Mouse (Mus musculus): ENCODE results near the gene Ryr2. TPM values are rescaled to one million over a fixed set of nuclear protein-coding genes. Genes with fewer than 3 reads are reported as not detected.
"Not testable (repeated sequence)": the region's sequence is repeated elsewhere in the genome, so short reads cannot be mapped to it uniquely, and the experiment has no call there.

Ryr2 gene
- polyA plus RNA-seq, 1 experiment from 2014 or later = 0.32 TPM

DNA sequence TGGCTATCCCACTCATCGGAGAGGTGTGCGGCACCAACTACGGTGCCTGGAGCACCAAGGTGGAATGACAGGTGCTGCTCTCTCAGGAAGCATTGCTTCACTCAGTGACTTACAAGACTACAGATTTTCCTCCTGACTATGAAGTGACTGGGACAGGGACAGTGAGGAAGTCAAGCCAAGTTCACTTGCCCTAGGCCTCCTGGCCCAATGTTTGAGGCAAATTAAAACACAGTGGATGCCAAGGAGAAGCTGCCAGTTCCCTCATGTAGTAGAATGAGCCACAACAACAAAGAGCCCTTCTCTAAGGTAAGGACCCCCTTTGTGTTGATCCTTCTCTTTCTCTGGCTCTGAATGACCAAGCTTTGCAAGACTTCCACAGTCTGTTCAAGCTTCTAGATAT lies 121.7 kb downstream of the Ryr2 start:
- Histone ChIP-seq H3K9me3 (replicated peaks) (no peaks in the 10 kb centered on the region), H3K36me3 (replicated peaks) (no peaks in the 10 kb centered on the region), H3K27me3 (no peaks in the 10 kb centered on the region), H3K4me3 (replicated peaks) (no peak overlapping the region), H3K4me2 (no peak overlapping the region), H3K27ac (replicated peaks) (no peak overlapping the region), H3K9ac (no peak overlapping the region), H3K4me1 (replicated peaks) (no peaks in the 10 kb centered on the region)
- WGBS (ENCODE audit: insufficient replicate concordance) = 84% methylated on average over 3 of the region's 3 CpGs
- no peak for ATAC-seq (ENCODE audit: insufficient read depth)

DNA sequence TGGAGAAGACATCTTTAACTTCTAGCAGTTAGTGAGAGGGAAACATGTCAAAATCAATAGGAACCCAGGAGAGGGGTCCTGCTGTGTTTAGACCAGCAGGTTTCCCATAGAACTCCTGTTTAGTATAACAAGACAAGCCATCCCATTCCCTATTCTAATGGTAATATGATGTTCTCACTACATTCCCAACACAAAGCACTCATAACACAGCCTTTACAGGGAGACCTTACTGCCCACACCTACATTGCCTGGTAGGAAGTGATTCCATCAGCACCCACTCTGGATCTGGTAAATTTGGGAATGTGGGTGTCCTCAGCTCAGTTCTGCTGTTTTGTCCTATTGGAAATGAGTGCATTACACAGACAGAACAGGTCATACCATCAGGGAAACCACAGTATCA lies 127.7 kb downstream of the Ryr2 start:
- Histone ChIP-seq H3K9ac (no peak overlapping the region), H3K36me3 (replicated peaks) (no peaks in the 10 kb centered on the region), H3K4me3 (replicated peaks) (no peak overlapping the region), H3K27ac (replicated peaks) (no peak overlapping the region), H3K27me3 (no peaks in the 10 kb centered on the region), H3K4me1 (replicated peaks) (no peaks in the 10 kb centered on the region), H3K4me2 (no peak overlapping the region), H3K9me3 (replicated peaks) (no peaks in the 10 kb centered on the region)
- no peak for ATAC-seq (ENCODE audit: insufficient read depth)

DNA sequence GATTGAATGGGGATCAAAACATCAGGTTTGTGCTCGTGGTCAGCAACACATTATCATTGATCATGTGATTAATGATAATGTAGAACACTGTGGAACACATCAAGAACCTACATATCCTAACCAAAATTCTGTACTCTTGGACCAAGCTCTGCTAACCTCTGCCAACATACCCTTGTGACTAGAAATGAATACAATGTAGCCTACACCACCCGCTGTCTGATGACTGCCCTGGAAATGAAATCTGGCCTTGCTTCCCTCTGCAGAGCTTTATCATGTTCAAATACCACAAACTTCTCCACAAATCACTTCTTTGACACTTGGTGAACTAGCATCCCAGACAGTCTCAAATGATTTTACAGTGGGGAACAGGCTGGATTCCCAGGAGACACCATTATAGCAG lies 128.4 kb downstream of the Ryr2 start:
- no peaks in the 10 kb centered on the region for H3K27me3 ChIP-seq
- H3K27ac ChIP-seq (replicated peaks) = no peak overlapping the region
- 47% methylated on average over 2 of the region's 2 CpGs for WGBS (ENCODE audit: insufficient replicate concordance)
- no peaks in the 10 kb centered on the region for H3K9me3 ChIP-seq (replicated peaks)
- no peaks in the 10 kb centered on the region for H3K4me1 ChIP-seq (replicated peaks)
- H3K9ac ChIP-seq = no peak overlapping the region
- H3K4me2 ChIP-seq = no peak overlapping the region
- H3K4me3 ChIP-seq (replicated peaks) = no peak overlapping the region
- ATAC-seq (ENCODE audit: insufficient read depth) = no peak
- H3K36me3 ChIP-seq (replicated peaks) = no peaks in the 10 kb centered on the region

DNA sequence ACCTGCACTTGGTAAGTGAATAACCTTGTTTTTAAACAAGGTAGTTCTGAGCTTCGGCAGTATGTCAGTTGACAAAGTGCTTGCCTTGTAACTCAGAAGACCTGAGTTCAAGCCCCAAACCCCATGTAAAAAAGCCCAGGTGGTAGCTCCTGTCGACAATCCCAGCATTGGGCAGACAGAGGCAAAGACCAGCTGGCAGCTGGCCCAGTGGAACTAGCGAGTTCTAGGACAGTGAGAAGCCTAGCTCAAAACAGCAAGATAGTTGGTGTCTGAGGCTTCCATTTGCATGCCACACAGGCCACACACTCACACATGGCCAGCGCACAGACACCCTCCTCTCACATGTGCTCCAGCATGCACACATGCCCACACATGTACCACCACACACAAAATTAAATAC lies 129.1 kb downstream of the Ryr2 start:
- no peaks in the 10 kb centered on the region for H3K36me3 ChIP-seq (replicated peaks)
- H3K4me2 ChIP-seq = no peak overlapping the region
- no peak overlapping the region for H3K27ac ChIP-seq (replicated peaks)
- 54% methylated on average over 4 of the region's 4 CpGs for WGBS (ENCODE audit: insufficient replicate concordance)
- H3K9me3 ChIP-seq (replicated peaks) = no peaks in the 10 kb centered on the region
- ATAC-seq (ENCODE audit: insufficient read depth) = no peak
- no peak overlapping the region for H3K9ac ChIP-seq
- H3K4me1 ChIP-seq (replicated peaks) = no peaks in the 10 kb centered on the region
- H3K27me3 ChIP-seq = no peaks in the 10 kb centered on the region
- no peak overlapping the region for H3K4me3 ChIP-seq (replicated peaks)

DNA sequence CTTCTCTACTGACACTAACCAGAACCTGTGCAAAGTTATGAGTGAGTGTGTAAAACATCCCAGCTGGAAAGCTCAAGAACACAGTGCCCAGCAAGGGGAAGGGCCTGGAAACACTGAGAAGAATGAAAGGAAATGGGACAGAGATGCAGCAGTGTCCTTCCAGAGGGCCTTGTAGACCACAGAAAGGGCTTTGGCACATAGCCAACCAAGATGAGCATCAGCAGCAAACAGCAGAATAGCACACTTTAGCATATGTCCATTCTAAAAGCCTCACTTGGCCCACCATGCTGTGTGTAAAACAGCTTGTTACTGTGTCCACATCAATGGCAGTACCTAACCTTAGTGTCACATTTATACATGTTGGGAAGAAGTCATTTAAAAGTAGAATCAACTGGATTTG lies 142.4 kb downstream of the Ryr2 start:
- Histone ChIP-seq H3K4me3 (replicated peaks) (no peak overlapping the region), H3K27ac (replicated peaks) (no peak overlapping the region), H3K36me3 (replicated peaks) (no peaks in the 10 kb centered on the region), H3K4me1 (replicated peaks) (no peaks in the 10 kb centered on the region), H3K9ac (no peak overlapping the region), H3K9me3 (replicated peaks) (no peaks in the 10 kb centered on the region), H3K27me3 (no peaks in the 10 kb centered on the region), H3K4me2 (no peak overlapping the region)
- no peak for ATAC-seq (ENCODE audit: insufficient read depth)

DNA sequence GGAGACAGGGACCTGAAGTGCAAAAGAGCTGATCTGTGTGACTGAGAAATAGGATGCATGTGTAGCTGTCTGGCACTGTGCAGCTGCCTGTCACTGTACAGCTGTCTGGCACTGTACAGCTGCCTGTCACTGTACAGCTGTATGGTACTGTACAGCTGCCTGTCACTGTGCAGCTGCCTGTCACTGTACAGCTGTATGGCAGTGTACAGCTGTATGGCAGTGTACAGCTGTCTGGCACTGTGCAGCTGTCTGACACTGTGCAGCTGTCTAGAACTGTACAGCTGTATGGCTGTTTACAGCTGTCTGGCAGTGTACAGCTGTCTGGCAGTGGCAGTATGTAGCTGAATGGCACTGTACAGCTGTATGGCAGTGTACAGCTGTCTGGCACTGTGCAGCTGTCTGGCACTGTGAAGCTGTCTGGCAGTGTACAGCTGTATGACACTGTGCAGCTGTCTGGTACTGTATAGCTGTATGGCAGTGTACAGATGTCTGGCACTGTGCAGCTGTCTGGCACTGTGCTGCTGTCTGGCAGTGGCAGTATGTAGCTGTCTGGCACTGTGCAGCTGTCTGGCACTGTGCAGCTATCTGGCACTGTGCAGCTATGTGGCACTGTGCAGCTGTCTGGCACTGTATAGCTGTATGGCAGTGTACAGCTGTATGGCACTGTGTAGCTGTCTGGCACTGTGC lies 147.1 kb downstream of the Ryr2 start:
- no peak overlapping the region for H3K9ac ChIP-seq
- H3K36me3 ChIP-seq (replicated peaks) = no peaks in the 10 kb centered on the region
- H3K27ac ChIP-seq (replicated peaks) = no peak overlapping the region
- no peaks in the 10 kb centered on the region for H3K27me3 ChIP-seq
- H3K4me1 ChIP-seq (replicated peaks) = no peaks in the 10 kb centered on the region
- no peaks in the 10 kb centered on the region for H3K9me3 ChIP-seq (replicated peaks)
- no peak overlapping the region for H3K4me2 ChIP-seq
- no peak overlapping the region for H3K4me3 ChIP-seq (replicated peaks)
- ATAC-seq (ENCODE audit: insufficient read depth) = 0 out of 2 replicates have a peak, but pooled peaks have one; percentile 12

DNA sequence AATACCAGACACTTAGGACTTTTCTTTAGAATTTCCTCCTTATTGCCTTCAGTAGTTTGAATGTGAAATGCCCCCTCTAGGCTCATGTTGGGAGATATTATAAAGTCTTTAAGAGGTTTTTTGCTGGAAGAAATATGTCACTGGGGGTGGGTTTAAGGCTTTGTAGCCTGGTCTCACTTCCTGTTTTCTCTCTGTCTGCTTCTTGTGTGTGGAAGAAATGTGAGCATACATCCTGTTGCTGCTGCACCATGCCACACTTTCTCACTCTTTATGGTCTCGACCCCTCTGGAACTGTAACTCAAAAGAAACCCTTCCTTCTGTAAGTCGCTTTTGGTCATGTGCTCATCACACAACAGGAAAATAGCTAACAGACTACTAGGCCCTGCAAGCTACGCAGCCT lies 147.9 kb downstream of the Ryr2 start:
- Histone ChIP-seq H3K36me3 (replicated peaks) (no peaks in the 10 kb centered on the region), H3K4me1 (replicated peaks) (no peaks in the 10 kb centered on the region), H3K4me3 (replicated peaks) (no peak overlapping the region), H3K9ac (no peak overlapping the region), H3K27me3 (no peaks in the 10 kb centered on the region), H3K9me3 (replicated peaks) (no peaks in the 10 kb centered on the region), H3K4me2 (no peak overlapping the region), H3K27ac (replicated peaks) (no peak overlapping the region)
- 36% methylated on average over 3 of the region's 3 CpGs for WGBS (ENCODE audit: insufficient replicate concordance)
- no peak for ATAC-seq (ENCODE audit: insufficient read depth)

DNA sequence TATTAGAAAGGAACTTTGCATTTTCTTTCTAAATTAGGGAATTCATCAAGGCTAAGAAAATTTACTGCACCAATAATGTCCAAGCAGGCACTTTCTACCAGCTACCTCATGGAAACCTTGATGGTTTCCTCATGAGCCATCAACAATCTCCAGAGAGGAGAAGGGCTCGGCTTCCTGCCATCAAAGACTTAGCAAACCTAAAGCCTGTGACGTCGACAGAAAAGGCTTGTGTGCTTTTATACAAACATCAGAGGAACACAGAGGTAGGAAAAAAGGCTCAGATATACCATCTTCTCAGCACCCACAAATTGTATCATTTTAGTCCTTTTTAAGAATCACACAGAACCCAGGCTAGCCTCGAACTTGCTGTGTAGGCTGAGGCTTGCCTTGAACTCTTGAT lies 148.5 kb downstream of the Ryr2 start:
- H3K9ac ChIP-seq = no peak overlapping the region
- H3K27me3 ChIP-seq = no peaks in the 10 kb centered on the region
- no peaks in the 10 kb centered on the region for H3K36me3 ChIP-seq (replicated peaks)
- no peaks in the 10 kb centered on the region for H3K4me1 ChIP-seq (replicated peaks)
- no peaks in the 10 kb centered on the region for H3K9me3 ChIP-seq (replicated peaks)
- 57% methylated on average over 4 of the region's 4 CpGs for WGBS (ENCODE audit: insufficient replicate concordance)
- no peak overlapping the region for H3K4me2 ChIP-seq
- no peak overlapping the region for H3K27ac ChIP-seq (replicated peaks)
- no peak overlapping the region for H3K4me3 ChIP-seq (replicated peaks)
- no peak for ATAC-seq (ENCODE audit: insufficient read depth)

DNA sequence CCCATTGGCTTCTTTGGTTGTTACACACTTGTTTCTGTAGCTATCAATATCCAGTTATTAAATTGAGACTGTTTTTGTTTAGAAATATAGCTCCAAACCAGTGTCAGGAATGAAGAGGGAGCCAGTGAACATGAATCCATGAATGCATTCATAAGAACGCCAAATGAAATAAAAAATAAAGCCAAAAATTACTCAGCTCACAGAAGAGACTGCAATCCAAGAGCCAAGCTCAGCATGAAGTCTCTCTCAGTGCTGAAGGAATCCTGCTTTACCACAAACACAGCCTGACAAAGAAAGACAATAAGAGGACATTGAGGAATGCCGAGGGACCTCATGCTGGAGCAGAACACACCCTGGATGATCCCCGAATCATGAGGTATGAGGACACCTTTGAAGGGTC lies 154.8 kb downstream of the Ryr2 start:
- no peaks in the 10 kb centered on the region for H3K9me3 ChIP-seq (replicated peaks)
- H3K36me3 ChIP-seq (replicated peaks) = no peaks in the 10 kb centered on the region
- H3K27ac ChIP-seq (replicated peaks) = no peak overlapping the region
- no peaks in the 10 kb centered on the region for H3K27me3 ChIP-seq
- WGBS (ENCODE audit: insufficient replicate concordance) = 68% methylated on average over 3 of the region's 3 CpGs
- no peak overlapping the region for H3K9ac ChIP-seq
- no peak overlapping the region for H3K4me3 ChIP-seq (replicated peaks)
- no peaks in the 10 kb centered on the region for H3K4me1 ChIP-seq (replicated peaks)
- ATAC-seq (ENCODE audit: insufficient read depth) = no peak
- H3K4me2 ChIP-seq = no peak overlapping the region

DNA sequence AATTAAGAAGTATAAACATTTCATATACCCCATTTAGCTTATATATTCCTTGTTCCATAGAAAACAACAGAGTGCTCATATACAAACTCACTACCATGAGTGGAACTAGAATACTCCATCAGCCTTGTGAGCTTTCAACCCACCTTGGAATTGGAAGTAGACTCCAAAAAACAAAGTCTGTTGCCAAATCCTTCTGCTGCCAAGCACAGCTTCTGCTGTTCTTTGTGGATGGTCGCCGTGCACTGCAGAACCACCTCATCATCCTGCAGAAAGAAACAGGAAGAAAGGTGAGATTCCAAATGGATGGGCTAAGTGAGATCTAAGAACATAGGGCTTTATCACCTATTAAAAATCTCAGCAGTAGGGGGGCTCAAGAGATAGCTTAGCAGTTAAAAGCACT lies 161.0 kb downstream of the Ryr2 start:
- 77% methylated on average over 2 of the region's 2 CpGs for WGBS (ENCODE audit: insufficient replicate concordance)
- Histone ChIP-seq H3K36me3 (replicated peaks) (no peaks in the 10 kb centered on the region), H3K27ac (replicated peaks) (no peak overlapping the region), H3K9me3 (replicated peaks) (no peaks in the 10 kb centered on the region), H3K9ac (no peak overlapping the region), H3K27me3 (no peaks in the 10 kb centered on the region), H3K4me1 (replicated peaks) (no peaks in the 10 kb centered on the region), H3K4me2 (no peak overlapping the region), H3K4me3 (replicated peaks) (no peak overlapping the region)
- ATAC-seq (ENCODE audit: insufficient read depth) = no peak

DNA sequence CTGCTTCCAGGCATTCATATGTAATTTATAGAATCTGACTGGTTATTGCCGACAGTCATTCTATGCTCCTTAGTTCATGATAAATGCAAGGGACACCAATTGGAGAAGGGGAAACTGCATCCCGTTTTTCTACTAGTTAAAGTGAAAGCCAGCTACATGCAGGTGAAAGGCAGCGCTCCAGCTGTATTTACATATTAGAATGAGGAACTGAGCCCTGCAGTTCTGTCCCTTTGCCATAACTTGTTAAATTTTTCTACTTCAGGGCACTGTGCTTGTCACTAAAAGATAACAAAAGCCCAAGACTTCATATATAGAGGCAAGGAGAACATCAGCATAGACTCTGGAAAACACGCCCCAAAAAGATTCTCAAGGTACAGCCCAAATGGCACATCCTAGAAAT lies 165.0 kb downstream of the Ryr2 start:
- H3K9ac ChIP-seq = no peak overlapping the region
- H3K36me3 ChIP-seq (replicated peaks) = no peaks in the 10 kb centered on the region
- no peaks in the 10 kb centered on the region for H3K9me3 ChIP-seq (replicated peaks)
- no peaks in the 10 kb centered on the region for H3K27me3 ChIP-seq
- no peak for ATAC-seq (ENCODE audit: insufficient read depth)
- H3K4me1 ChIP-seq (replicated peaks) = no peaks in the 10 kb centered on the region
- H3K4me3 ChIP-seq (replicated peaks) = no peak overlapping the region
- 61% methylated on average over 4 of the region's 4 CpGs for WGBS (ENCODE audit: insufficient replicate concordance)
- no peak overlapping the region for H3K4me2 ChIP-seq
- no peak overlapping the region for H3K27ac ChIP-seq (replicated peaks)

DNA sequence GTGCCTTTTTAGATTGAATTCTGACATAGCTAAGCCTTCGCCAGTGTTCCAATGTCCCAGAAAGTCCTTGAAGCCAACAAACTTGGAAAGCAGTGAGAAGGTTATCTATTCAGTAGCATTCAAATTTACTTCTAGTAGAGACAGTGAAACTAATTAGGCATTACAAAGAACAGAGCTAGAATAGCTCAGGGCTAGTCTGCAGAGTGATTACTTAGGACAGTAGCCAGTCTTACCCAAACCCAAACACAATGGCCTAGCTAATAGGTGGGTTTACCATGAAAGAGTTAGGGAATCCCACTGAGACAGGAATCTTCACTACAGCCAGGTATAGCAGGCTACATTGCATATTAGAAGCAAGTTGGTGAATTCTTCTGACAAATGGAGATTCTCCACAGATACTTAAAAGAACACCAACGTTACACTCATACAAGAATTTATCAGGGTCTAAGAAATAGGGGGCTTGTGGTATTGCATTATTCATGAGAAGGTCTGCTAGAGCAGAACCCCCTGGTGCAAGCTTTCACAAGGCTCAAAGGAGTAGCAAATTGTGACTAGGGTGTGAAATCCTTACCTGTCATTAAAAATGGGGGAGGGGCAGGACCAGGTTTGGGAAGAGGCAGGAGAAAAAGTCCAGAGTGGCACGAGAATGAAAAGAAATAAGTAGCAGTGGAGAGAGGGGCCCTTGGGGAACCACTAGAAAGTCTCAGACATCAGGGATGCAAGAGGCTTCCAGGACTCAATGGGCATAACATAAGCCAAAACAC lies 172.3 kb downstream of the Ryr2 start:
- H3K27ac ChIP-seq (replicated peaks); H3K36me3 ChIP-seq (replicated peaks); H3K4me3 ChIP-seq (replicated peaks); H3K27me3 ChIP-seq; H3K4me2 ChIP-seq; ATAC-seq (ENCODE audit: insufficient read depth); H3K4me1 ChIP-seq (replicated peaks); H3K9me3 ChIP-seq (replicated peaks); H3K9ac ChIP-seq: not testable (repeated sequence)
- 54% methylated on average over 3 of the region's 3 CpGs for WGBS (ENCODE audit: insufficient replicate concordance)

Data from liver, embryonic 15.5 days (tissue).